Mouse (Mus musculus): ENCODE data around the gene Itgb3bp.

GRCm38 (mm10) chr4:99945011-99945410 lies 15.4 kb upstream of the Itgb3bp start:
- TF ChIP-seq CTCF (IDR thresholded peaks at IDR 0.05; ENCODE audit: low read depth) (no peak), EP300 (IDR thresholded peaks at IDR 0.05; ENCODE audit: low read depth) (no peak)
